Mouse (Mus musculus): ENCODE measurements at regions not wholly inside any gene's neighbourhood (a gene's known extent, or its start where the extent isn't known, plus 50 kb on each side); places are given as distances from the start of the nearest gene placed in this dataset.
A peak's percentile ranks its signal among the peaks of the same experiment; 100 is the strongest.

- DNase-seq (ENCODE audit: inconsistent ontology term): no peak
Observed at GRCm38 (mm10) chr16:29950791-29951190, 113.4 kb upstream of the Hes1 start.

- DNase-seq (ENCODE audit: inconsistent ontology term): no peak
Observed at GRCm38 (mm10) chr16:29954700-29955099, 109.5 kb upstream of the Hes1 start.

GRCm38 (mm10) chr16:29956904-29957303, 107.3 kb upstream of the Hes1 start:
- no peak for DNase-seq (ENCODE audit: inconsistent ontology term)

GRCm38 (mm10) chr16:29959939-29960637, 104.1 kb upstream of the Hes1 start:
- no peak for DNase-seq (ENCODE audit: inconsistent ontology term)

DNA sequence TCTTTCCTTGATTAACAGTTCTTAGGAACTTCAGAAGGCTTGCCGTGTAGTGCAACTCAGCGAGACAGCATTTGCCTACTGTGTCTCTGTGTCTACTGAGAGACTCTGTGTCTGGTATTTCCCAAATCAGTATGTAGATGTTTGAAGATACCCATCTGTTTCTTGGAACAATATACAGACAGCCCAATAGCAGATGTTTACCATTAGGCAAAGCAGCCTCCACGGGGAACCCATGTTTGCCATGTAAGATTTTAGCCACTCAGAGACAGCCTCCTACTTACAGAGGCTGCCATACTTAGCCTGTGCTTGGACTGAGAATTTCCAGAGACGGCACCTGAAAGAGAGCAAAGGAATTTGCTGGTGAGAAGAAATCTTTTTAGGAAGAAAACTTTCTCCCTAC, 100.9 kb upstream of the Hes1 start:
- DNase-seq (ENCODE audit: inconsistent ontology term): no peak

DNA sequence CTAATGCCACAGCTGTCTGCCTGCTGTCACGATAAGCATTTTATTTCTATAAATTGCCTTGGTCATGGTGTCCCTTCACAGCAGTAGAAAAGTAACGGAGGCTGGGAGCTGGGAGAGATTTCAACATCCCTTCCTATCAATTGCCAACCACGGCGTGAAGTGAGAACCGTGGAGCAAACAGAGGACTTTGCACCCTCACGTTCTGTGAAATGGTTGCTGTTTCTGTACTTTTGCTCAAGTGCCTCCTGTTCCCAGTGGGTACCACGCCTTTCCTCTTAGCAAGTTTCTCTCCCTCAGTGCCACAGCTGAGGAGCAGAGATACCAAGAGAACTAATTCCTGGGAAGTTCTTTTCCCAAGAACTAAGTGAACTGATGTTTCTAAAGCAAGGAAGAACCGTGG, 99.6 kb upstream of the Hes1 start:
- DNase-seq (ENCODE audit: inconsistent ontology term): no peak

- no peak for DNase-seq (ENCODE audit: inconsistent ontology term)
Observed at GRCm38 (mm10) chr16:29968743-29969142, 95.4 kb upstream of the Hes1 start.

- DNase-seq (ENCODE audit: inconsistent ontology term): peak; percentile 64
Observed at GRCm38 (mm10) chr16:29972741-29973141, 91.4 kb upstream of the Hes1 start.

DNA sequence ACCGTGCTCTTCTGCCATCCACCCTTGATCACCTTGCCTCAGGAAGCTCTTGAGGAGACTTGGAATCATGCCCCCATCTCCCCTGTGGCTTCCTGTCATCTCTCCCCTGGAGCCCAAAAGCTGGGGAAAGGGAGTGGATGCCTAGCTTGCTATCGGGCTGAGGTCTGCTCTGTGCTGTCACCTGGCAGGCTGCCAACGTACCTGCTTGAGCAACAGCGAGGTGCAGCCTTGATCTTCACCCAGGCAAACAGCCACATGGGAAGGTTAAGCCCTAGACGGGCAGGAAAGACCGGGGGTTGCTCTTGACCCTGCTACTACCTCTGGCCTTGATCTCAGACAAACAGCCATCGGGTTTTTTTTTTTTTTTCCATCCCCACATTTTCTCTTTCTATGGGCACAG, 90.9 kb upstream of the Hes1 start:
- DNase-seq (ENCODE audit: inconsistent ontology term): no peak

DNA sequence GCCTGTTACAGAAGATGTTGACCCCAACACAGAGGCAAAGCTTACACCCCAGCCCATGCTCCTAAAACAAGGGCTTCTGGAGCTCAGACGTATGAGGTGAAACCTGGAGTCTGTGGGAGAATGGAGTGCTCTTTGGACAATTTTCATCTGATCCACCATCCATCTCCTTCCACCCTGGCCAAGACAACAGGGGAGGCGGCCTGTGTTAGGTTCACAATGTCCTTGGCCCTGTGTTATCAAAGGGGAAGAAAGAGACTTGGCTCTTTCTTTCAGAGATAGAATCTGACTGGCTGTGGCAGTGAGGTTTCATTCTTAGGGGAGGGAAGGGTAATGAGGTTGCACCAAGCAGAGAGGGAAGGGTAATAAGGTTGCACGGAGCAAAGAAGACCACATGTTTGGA, 88.4 kb upstream of the Hes1 start:
- no peak for DNase-seq (ENCODE audit: inconsistent ontology term)

DNA sequence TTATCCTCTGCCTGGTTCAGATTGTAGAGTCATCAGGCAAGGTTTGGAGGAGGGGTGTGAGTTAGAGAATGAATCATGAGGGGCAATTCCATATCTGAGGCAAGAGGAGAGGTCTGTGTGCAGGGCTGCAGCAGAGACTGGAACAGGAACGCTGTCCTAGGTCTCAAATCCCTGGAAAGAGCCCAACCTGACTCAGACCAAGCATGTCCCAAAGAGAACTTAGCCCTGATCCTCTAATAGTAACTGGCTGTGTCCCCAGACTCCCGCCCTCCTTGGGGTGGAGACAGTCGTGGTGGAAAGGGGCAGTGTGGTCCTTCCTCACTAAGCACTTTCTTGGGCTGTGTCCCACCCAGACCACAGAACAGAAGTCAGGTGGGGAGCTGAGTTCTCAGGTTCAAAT, 87.2 kb upstream of the Hes1 start:
- DNase-seq (ENCODE audit: inconsistent ontology term): no peak

GRCm38 (mm10) chr16:29977711-29978110, 86.5 kb upstream of the Hes1 start:
- DNase-seq (ENCODE audit: inconsistent ontology term): no peak

- DNase-seq (ENCODE audit: inconsistent ontology term): no peak
Observed at GRCm38 (mm10) chr16:29979066-29979465, 85.1 kb upstream of the Hes1 start.

DNA sequence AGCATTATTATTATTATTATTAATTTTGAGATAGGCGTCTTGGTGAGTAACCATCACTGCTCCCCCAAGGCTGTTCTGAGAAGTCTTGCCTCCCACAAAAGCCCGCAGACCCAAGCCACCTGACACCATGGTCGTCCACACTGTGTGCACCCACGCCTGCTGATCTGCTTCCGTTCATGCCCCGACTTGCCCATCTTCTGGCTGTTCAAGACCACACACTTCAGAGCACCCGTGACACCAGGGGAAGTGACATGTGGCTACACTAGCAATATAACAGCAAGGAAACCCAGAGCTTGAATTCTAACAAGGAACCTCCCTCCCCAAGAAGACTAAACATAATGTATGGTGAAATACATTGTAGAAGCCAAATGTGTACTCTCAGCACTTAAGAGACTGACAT, 82.6 kb upstream of the Hes1 start:
- no peak for DNase-seq (ENCODE audit: inconsistent ontology term)

DNA sequence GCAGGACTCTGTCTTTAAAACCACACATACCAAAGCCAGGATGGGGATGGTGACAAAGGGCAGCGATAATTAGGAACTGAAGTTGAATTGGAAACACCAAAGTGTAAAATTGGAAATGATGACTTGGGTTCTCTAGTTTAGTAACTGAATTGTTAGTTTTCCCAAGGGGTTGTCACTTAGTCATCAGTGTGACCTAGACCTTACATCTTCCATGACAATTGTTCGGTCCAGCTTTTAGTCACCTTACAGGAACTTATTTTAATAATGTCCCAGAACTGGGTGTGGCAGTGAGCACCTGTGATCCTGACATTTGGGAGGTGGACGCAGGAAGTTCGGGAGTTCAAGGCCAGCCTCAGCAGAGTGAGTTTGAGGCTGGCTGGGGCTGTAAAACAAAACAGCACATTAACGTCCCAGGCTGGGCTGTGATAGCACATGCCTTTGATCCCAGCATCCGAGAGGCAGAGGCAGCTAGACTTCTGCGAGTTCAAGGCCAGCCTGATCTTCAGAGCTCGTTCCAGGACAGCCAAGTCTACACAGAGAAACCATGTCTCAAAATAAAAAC, 81.9 kb upstream of the Hes1 start:
- no peak for DNase-seq (ENCODE audit: inconsistent ontology term)

GRCm38 (mm10) chr16:29983161-29983560, 81.0 kb upstream of the Hes1 start:
- no peak for DNase-seq (ENCODE audit: inconsistent ontology term)

DNA sequence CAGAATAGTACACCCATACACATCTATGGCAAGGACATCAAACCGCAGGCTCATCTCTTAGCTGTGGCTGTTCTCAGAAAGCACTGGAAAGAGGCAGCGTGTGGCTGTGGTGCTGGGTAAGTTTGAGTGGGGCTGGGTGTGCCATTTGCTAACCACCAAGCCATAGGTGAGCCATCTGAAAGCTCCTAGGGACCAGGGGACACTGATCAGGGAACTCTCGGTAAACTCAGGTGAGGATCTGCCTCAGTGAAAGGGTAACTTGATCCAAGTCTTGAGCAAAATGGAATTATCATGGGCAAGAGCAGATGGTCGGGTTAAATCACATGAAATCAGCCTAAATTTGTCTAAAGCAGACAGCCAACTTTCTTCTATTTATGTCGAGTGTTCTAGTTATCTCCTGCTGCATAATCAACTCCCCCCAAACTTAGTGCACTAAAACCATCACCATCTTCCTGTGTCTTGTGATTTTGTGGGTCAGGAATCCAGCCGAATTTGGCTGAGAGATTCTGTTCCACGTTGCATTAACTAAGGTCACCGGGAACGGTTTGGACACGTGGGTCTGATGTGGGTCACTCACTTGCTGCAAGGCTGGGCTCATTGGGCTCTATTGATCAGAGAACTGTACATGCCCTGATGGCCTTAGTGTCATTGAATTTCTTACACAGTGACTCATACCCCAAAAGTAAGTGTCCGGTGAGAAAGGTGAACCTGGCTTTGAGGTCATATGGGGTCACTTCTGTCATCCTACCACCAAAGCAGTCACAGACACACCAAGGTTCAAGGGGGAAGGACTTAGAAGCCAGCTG, 78.9 kb upstream of the Hes1 start:
- no peak for DNase-seq (ENCODE audit: inconsistent ontology term)

DNA sequence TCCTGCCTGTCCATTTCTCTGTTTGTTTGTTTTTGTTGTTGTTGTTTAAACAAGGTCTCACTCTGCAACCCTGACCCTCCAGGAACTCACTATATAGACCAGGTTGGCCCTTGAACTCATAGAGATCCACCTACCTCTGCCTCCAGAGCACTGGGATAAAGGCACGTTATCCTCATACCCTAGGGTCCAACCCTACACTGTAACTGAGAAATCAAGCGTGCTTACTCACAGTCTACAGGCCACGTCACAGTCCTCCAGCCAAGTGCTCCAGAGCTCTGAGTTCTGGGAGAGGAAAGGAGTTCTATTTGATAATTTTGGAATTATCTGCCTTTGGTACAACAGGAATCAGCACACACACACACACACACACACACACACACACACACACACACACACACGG, 76.6 kb upstream of the Hes1 start:
- no peak for DNase-seq (ENCODE audit: inconsistent ontology term)

- no peak for DNase-seq (ENCODE audit: inconsistent ontology term)
Observed at GRCm38 (mm10) chr16:29987999-29988398, 76.2 kb upstream of the Hes1 start.

DNA sequence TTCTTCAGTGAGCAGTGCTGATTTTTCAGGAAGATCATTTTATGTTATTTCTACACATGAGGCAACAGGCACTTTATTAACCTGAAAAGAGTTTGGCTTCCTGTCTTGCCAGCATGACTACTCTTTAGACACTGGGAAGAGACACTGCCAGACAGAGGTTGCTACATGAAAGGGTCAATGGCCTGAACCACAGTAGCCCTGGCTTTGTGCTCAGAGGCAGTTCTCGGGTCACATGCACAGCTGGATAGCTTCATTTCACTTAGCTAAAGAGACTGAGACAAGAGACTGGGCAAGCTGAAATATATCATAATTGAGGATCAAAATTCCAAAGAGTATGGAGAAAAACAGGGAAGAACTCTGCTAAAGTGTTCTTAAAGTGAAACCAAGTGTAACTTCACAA, 74.9 kb upstream of the Hes1 start:
- DNase-seq (ENCODE audit: inconsistent ontology term): no peak

- no peak for DNase-seq (ENCODE audit: inconsistent ontology term)
Observed at GRCm38 (mm10) chr16:29990393-29990792, 73.8 kb upstream of the Hes1 start.

- DNase-seq (ENCODE audit: inconsistent ontology term): no peak
Observed at GRCm38 (mm10) chr16:29990795-29991587, 73.2 kb upstream of the Hes1 start.

Measured in Muller cell, postnatal 12 days (primary cell).